Mouse (Mus musculus) midbrain, embryonic 14.5 days (tissue): Measurements from ENCODE around the gene Cavin3. TPM values are rescaled to one million over a fixed set of nuclear protein-coding genes. Genes with fewer than 3 reads are reported as not detected.
A peak's percentile ranks its signal among the peaks of the same experiment; 100 is the strongest.

Experiments used
- ATAC-seq: fragments of 200-750 bp; cut with Nextera tagmentation; 2 replicates; pipeline ENCODE4 v1.8.0; 2017; ENCODE audit warnings: moderate number of reproducible peaks, moderate library complexity; ENCODE audit not compliant: low FRiP score, low TSS enrichment
- DNase-seq: peaks from one replicate; pipeline ENCODE4 v3.0.0-alpha.2; 2015
- H3K27ac ChIP-seq: fragments of 300-500 bp; sonication (generic); replicated peaks from 2 replicates; pipeline ENCODE4 v1.5.1; 2014; ENCODE audit warnings: mild to moderate bottlenecking, low read depth, low read length, moderate library complexity
- H3K27me3 ChIP-seq: fragments of 300-500 bp; sonication (generic); 2 replicates; pipeline ENCODE4 v1.6.1; 2014; ENCODE audit warnings: low read length, control low read depth, mixed read lengths; ENCODE audit not compliant: control insufficient read depth, insufficient read depth
- H3K36me3 ChIP-seq: fragments of 300-500 bp; sonication (generic); 2 replicates; pipeline ENCODE4 v1.6.1; 2014; ENCODE audit warnings: low read length, control low read depth; ENCODE audit not compliant: control insufficient read depth, insufficient read depth
- H3K4me1 ChIP-seq: fragments of 300-500 bp; sonication (generic); 2 replicates; pipeline ENCODE4 v1.6.1; 2014; ENCODE audit warnings: mild to moderate bottlenecking, antibody characterized with exemption, low read length, control low read depth; ENCODE audit not compliant: control insufficient read depth, insufficient read depth
- H3K4me2 ChIP-seq: fragments of 300-500 bp; sonication (generic); 2 replicates; pipeline ENCODE4 v1.6.1; 2014; ENCODE audit warnings: mild to moderate bottlenecking, low read length, moderate library complexity
- H3K4me3 ChIP-seq: fragments of 300-500 bp; sonication (generic); replicated peaks from 2 replicates; pipeline ENCODE4 v1.5.1; 2014; ENCODE audit warnings: low read depth, low read length
- H3K9ac ChIP-seq: fragments of 300-500 bp; sonication (generic); replicated peaks from 2 replicates; pipeline ENCODE4 v1.6.1; 2014; ENCODE audit warnings: mild to moderate bottlenecking, low read length, moderate library complexity
- H3K9me3 ChIP-seq: fragments of 300-500 bp; sonication (generic); 2 replicates; pipeline ENCODE4 v1.6.1; 2016; ENCODE audit warnings: low read length, control low read depth, mixed read lengths; ENCODE audit not compliant: control insufficient read depth
- WGBS: fragments of 180-500 bp; shearing (Covaris S2); extraction: QIAGEN DNeasy Blood & Tissue Kit; methylation state at CpG from one replicate; pipeline ENCODE4 v1.1.7; 2014; 5-methylcytosine and 5-hydroxymethylcytosine counted together
- polyA plus RNA-seq: library from polyadenylated mRNA; unstranded; fragments of >200 nt; fragmentation: Nextera tagmentation; extraction: Ambion mirVana; gene quantifications from 2 replicates; pipeline ENCODE4 v1.2.1, GENCODE M21; 2014

Cavin3 gene
- polyA plus RNA-seq, 1 experiment from 2014 or later = 27.9 TPM

- 9% methylated on average over 5 of the region's 5 CpGs for WGBS
- Histone ChIP-seq H3K9ac (no peak overlapping the region), H3K4me3 (no peak overlapping the region), H3K4me2 (no peak overlapping the region), H3K9me3 (no peaks in the 10 kb centered on the region), H3K4me1 (peaks cover 8% of the 10 kb centered on the region; the same call in 1 of the 2 replicates), H3K27me3 (no peaks in the 10 kb centered on the region), H3K27ac (no peak overlapping the region), H3K36me3 (no peaks in the 10 kb centered on the region)
- DNase-seq (peak; percentile 87), ATAC-seq (peak; percentile 28)
These were observed 33.1 kb upstream of the Cavin3 start for GRCm38 (mm10) chr7:105515178-105515577.

GRCm38 (mm10) chr7:105514561-105514960 lies 32.5 kb upstream of the Cavin3 start:
- H3K4me3 ChIP-seq = no peak overlapping the region
- no peaks in the 10 kb centered on the region for H3K9me3 ChIP-seq
- WGBS = 66% methylated on average over 5 of the region's 5 CpGs
- no peak overlapping the region for H3K27ac ChIP-seq
- H3K27me3 ChIP-seq = no peaks in the 10 kb centered on the region
- DNase-seq (no peak), ATAC-seq (peak; percentile 7; the same call in 1 of the 2 replicates)
- H3K9ac ChIP-seq = no peak overlapping the region
- H3K4me1 ChIP-seq = peaks cover 8% of the 10 kb centered on the region; the same call in 1 of the 2 replicates
- no peaks in the 10 kb centered on the region for H3K36me3 ChIP-seq
- H3K4me2 ChIP-seq = no peak overlapping the region

GRCm38 (mm10) chr7:105513845-105514291 lies 31.8 kb upstream of the Cavin3 start:
- Histone ChIP-seq H3K36me3 (no peaks in the 10 kb centered on the region), H3K27ac (peak overlapping the region; percentile 45), H3K27me3 (no peaks in the 10 kb centered on the region), H3K4me2 (no peak overlapping the region), H3K4me3 (no peak overlapping the region), H3K9ac (0 out of 2 replicates have a peak overlapping the region, but pooled peaks have one; percentile 6), H3K9me3 (no peaks in the 10 kb centered on the region), H3K4me1 (peaks cover 8% of the 10 kb centered on the region; the same call in 1 of the 2 replicates)
- peak; percentile 75 for DNase-seq
- peak; percentile 51; the same call in 1 of the 2 replicates for ATAC-seq
- WGBS = 52% methylated on average over 5 of the region's 5 CpGs

- ATAC-seq = no peak
- Histone ChIP-seq H3K27me3 (no peaks in the 10 kb centered on the region), H3K4me2 (no peak overlapping the region), H3K4me3 (no peak overlapping the region), H3K9me3 (no peaks in the 10 kb centered on the region), H3K27ac (no peak overlapping the region), H3K9ac (no peak overlapping the region), H3K36me3 (no peaks in the 10 kb centered on the region), H3K4me1 (peaks cover 4% of the 10 kb centered on the region; the same call in 1 of the 2 replicates)
- WGBS = 88% methylated on average over 5 of the region's 5 CpGs
- no peak for DNase-seq
These were observed 28.0 kb upstream of the Cavin3 start for GRCm38 (mm10) chr7:105510143-105510542.

- WGBS = 80% methylated on average over 4 of the region's 4 CpGs
- Histone ChIP-seq H3K4me3 (no peak overlapping the region), H3K4me1 (no peaks in the 10 kb centered on the region), H3K36me3 (no peaks in the 10 kb centered on the region), H3K9me3 (no peaks in the 10 kb centered on the region), H3K27ac (no peak overlapping the region), H3K9ac (no peak overlapping the region), H3K4me2 (no peak overlapping the region), H3K27me3 (no peaks in the 10 kb centered on the region)
- no peak for ATAC-seq
- no peak for DNase-seq
These were observed 25.2 kb upstream of the Cavin3 start for GRCm38 (mm10) chr7:105507257-105507656.

GRCm38 (mm10) chr7:105501984-105502383 lies 19.9 kb upstream of the Cavin3 start:
- Histone ChIP-seq H3K9me3 (no peaks in the 10 kb centered on the region), H3K4me3 (no peak overlapping the region), H3K36me3 (no peaks in the 10 kb centered on the region), H3K27me3 (no peaks in the 10 kb centered on the region), H3K4me1 (no peaks in the 10 kb centered on the region), H3K4me2 (no peak overlapping the region), H3K9ac (no peak overlapping the region), H3K27ac (no peak overlapping the region)
- 90% methylated on average over 4 of the region's 4 CpGs for WGBS
- ATAC-seq = no peak
- DNase-seq = no peak

GRCm38 (mm10) chr7:105499676-105500075 lies 17.6 kb upstream of the Cavin3 start:
- 78% methylated on average over 1 of the region's 1 CpGs for WGBS
- Histone ChIP-seq H3K9me3 (no peaks in the 10 kb centered on the region), H3K4me3 (no peak overlapping the region), H3K9ac (no peak overlapping the region), H3K27me3 (no peaks in the 10 kb centered on the region), H3K27ac (no peak overlapping the region), H3K36me3 (no peaks in the 10 kb centered on the region), H3K4me1 (no peaks in the 10 kb centered on the region), H3K4me2 (no peak overlapping the region)
- DNase-seq = no peak
- no peak for ATAC-seq

- DNase-seq = no peak
- WGBS = 52% methylated on average over 10 of the region's 10 CpGs
These were observed 16.9 kb upstream of the Cavin3 start for GRCm38 (mm10) chr7:105498854-105499492.

GRCm38 (mm10) chr7:105497881-105498280 lies 15.8 kb upstream of the Cavin3 start:
- no peaks in the 10 kb centered on the region for H3K36me3 ChIP-seq
- no peak overlapping the region for H3K4me2 ChIP-seq
- WGBS = 96% methylated on average over 3 of the region's 3 CpGs

More at GRCm38 (mm10) chr7:105498854-105499492, 16.9 kb upstream of the Cavin3 start:
- Histone ChIP-seq H3K4me1 (no peaks in the 10 kb centered on the region), H3K27me3 (no peaks in the 10 kb centered on the region), H3K9me3 (no peaks in the 10 kb centered on the region), H3K4me3 (no peak overlapping the region), H3K9ac (no peak overlapping the region), H3K4me2 (no peak overlapping the region), H3K36me3 (no peaks in the 10 kb centered on the region), H3K27ac (no peak overlapping the region)
- no peak for ATAC-seq

More at GRCm38 (mm10) chr7:105497881-105498280, 15.8 kb upstream of the Cavin3 start:
- ATAC-seq (no peak), DNase-seq (no peak)
- Histone ChIP-seq H3K4me1 (no peaks in the 10 kb centered on the region), H3K9me3 (no peaks in the 10 kb centered on the region), H3K27ac (no peak overlapping the region), H3K9ac (no peak overlapping the region), H3K4me3 (no peak overlapping the region), H3K27me3 (no peaks in the 10 kb centered on the region)
